Mouse (Mus musculus) leukemia stem cell, adult 10-12 weeks (primary cell): ENCODE data around the gene Prmt2. TPM values are rescaled to one million over a fixed set of nuclear protein-coding genes. Genes with fewer than 3 reads are reported as not detected.

Experiments used
- polyA plus RNA-seq: library from polyadenylated mRNA; stranded (reverse); fragments of >175 nt; gene quantifications from 2 replicates; pipeline ENCODE4 v1.2.3, GENCODE M21; 2012; ENCODE audit warnings: low replicate concordance

Gene Prmt2
- polyA plus RNA-seq = 1.8 and 3.1 TPM in 2 replicates

GRCm38 (mm10) chr10:76237341-76238225 lies at the start of gene Prmt2:
TSS of gene Prmt2 (minus strand) at chr10:76237865.

DNA sequence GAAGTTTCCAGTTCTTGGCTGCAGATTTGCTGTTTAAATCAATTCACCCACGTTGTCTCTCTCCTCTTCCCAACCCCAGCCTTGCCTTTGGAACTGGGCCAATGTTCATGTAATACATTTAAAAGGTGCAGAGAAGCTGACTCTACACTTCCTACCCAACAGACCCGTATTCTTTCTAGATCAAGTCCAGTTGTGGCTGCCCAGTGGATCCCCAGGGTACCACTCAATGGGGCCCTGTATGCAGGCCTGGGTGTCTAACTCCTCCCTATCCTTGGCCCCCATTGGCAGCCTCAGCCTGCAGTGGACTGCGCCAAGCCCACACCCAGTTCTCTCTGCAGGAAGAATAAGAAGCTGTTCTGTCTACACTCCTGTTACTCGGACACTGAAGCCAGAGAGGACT lies 15.9 kb upstream of the Prmt2 start, which contains the start of gene S100b:
Gene S100b (plus strand): TSS at position 318 of the 400 bp plus-strand sequence.

Other genes with a start within 250 kb of the Prmt2 start
- 2.5 and 8.6 TPM in 2 replicates for gene Zfp280b, start 205.2 kb downstream of the Prmt2 start, polyA plus RNA-seq
- gene Slc5a4b, start 126.9 kb downstream of the Prmt2 start, polyA plus RNA-seq = not detected in 2 replicates
- not detected in 2 replicates for gene Slc5a4a, start 90.4 kb downstream of the Prmt2 start, polyA plus RNA-seq
- not detected in 2 replicates for gene S100b, start 16.0 kb upstream of the Prmt2 start, polyA plus RNA-seq
- 1.4 and 2.2 TPM in 2 replicates for gene Dip2a, start 107.4 kb upstream of the Prmt2 start, polyA plus RNA-seq
- not detected in 2 replicates for gene AC141477.1, start 202.6 kb upstream of the Prmt2 start, polyA plus RNA-seq
- 38.7 and 62.8 TPM in 2 replicates for gene Pcnt, start 204.9 kb upstream of the Prmt2 start, polyA plus RNA-seq
- not detected in 2 replicates for gene 2610028H24Rik, start 211.2 kb upstream of the Prmt2 start, polyA plus RNA-seq
- gene Mcm3ap, start 231.1 kb upstream of the Prmt2 start, polyA plus RNA-seq = 11.8 and 18.4 TPM in 2 replicates
- 0.90 and 1.7 TPM in 2 replicates for gene Ybey, start 231.2 kb upstream of the Prmt2 start, polyA plus RNA-seq